Mouse (Mus musculus) liver, postnatal 0 days (tissue): ENCODE measurements around the gene Lrrc59. TPM values are rescaled to one million over a fixed set of nuclear protein-coding genes. Genes with fewer than 3 reads are reported as not detected.
"Not testable (repeated sequence)": the region's sequence is repeated elsewhere in the genome, so short reads cannot be mapped to it uniquely, and the experiment has no call there.

Experiments used
- ATAC-seq: fragments of 200-750 bp; cut with Nextera tagmentation; 2 replicates; pipeline ENCODE4 v1.8.0; 2017; ENCODE audit warnings: mild to moderate bottlenecking, moderate library complexity
- DNase-seq: peaks from one replicate; pipeline ENCODE4 v3.0.0-alpha.2; 2016
- H3K27ac ChIP-seq: fragments of 300-500 bp; sonication (generic); 2 replicates; pipeline ENCODE4 v1.5.1; 2014; ENCODE audit warnings: antibody characterized with exemption, moderate library complexity, mild to moderate bottlenecking, low read depth
- H3K27me3 ChIP-seq: fragments of 300-500 bp; sonication (generic); 2 replicates; pipeline ENCODE4 v1.6.1; 2014; ENCODE audit warnings: low read length, control low read depth, mixed read lengths; ENCODE audit not compliant: insufficient read depth
- H3K36me3 ChIP-seq: fragments of 300-500 bp; sonication (generic); replicated peaks from 2 replicates; pipeline ENCODE4 v1.6.1; 2014; ENCODE audit warnings: mild to moderate bottlenecking, control low read depth, low read length, moderate library complexity, mixed read lengths; ENCODE audit not compliant: insufficient read depth
- H3K4me1 ChIP-seq: fragments of 300-500 bp; sonication (generic); 2 replicates; pipeline ENCODE4 v1.6.1; 2014; ENCODE audit warnings: antibody characterized with exemption, mild to moderate bottlenecking, control low read depth; ENCODE audit not compliant: insufficient read depth
- H3K4me2 ChIP-seq: fragments of 300-500 bp; sonication (generic); 2 replicates; pipeline ENCODE4 v1.6.1; 2014; ENCODE audit warnings: low read depth, mild to moderate bottlenecking, low read length, moderate library complexity, mixed read lengths
- H3K4me3 ChIP-seq: fragments of 300-500 bp; sonication (generic); 2 replicates; pipeline ENCODE4 v1.5.1; 2014; ENCODE audit warnings: low read depth, low read length
- H3K9ac ChIP-seq: fragments of 300-500 bp; sonication (generic); replicated peaks from 2 replicates; pipeline ENCODE4 v1.6.1; 2014; ENCODE audit warnings: mild to moderate bottlenecking, moderate library complexity
- H3K9me3 ChIP-seq: fragments of 300-500 bp; sonication (generic); 2 replicates; pipeline ENCODE4 v1.6.1; 2016; ENCODE audit warnings: mild to moderate bottlenecking, control low read depth, low read length, mixed read lengths
- CTCF ChIP-seq: sonication (generic); IDR thresholded peaks from 2 replicates; pipeline ENCODE4 v1.5.1; 2016; ENCODE audit warnings: antibody characterized with exemption, low read depth
- EP300 ChIP-seq: IDR thresholded peaks from 2 replicates; pipeline ENCODE4 v1.6.1; 2016; ENCODE audit warnings: antibody characterized with exemption, low read depth, mild to moderate bottlenecking
- whole genome bisulfite sequencing: fragments of 180-500 bp; shearing (Covaris S2); extraction: QIAGEN DNeasy Blood & Tissue Kit; methylation state at CpG from one replicate; pipeline ENCODE4 v1.1.7; 2014; ENCODE audit not compliant: insufficient replicate concordance; 5-methylcytosine and 5-hydroxymethylcytosine counted together
- polyA plus RNA-seq: library from polyadenylated mRNA; unstranded; fragments of >200 nt; fragmentation: Nextera tagmentation; extraction: Ambion mirVana; gene quantifications from 2 replicates; pipeline ENCODE4 v1.2.1, GENCODE M21; 2015

The Lrrc59 gene
- polyA plus RNA-seq, 1 experiment from 2014 or later, result 57.0 TPM

- peak overlapping the region; percentile 80 for H3K27ac ChIP-seq
- H3K4me3 ChIP-seq, result peak overlapping the region; percentile 85
- no peaks in the 10 kb centered on the region for H3K9me3 ChIP-seq
- WGBS, result 6% methylated on average over 26 of the region's 26 CpGs
- H3K36me3 ChIP-seq, result peaks cover 35% of the 10 kb centered on the region
- peaks cover 10% of the 10 kb centered on the region for H3K4me1 ChIP-seq
- peak overlapping the region; percentile 88 for H3K4me2 ChIP-seq
- ATAC-seq, result peak; percentile 70
- H3K9ac ChIP-seq, result peak overlapping the region; percentile 86
- TF ChIP-seq EP300 (no peak), CTCF (no peak)
- DNase-seq, result peak; percentile 69
- no peaks in the 10 kb centered on the region for H3K27me3 ChIP-seq
Observed at GRCm38 (mm10) chr11:94630199-94631011, 838 bp downstream of the Lrrc59 start.

- H3K9ac ChIP-seq, result no peak overlapping the region
- H3K4me3 ChIP-seq, result no peak overlapping the region
- H3K27me3 ChIP-seq, result no peaks in the 10 kb centered on the region
- H3K9me3 ChIP-seq, result no peaks in the 10 kb centered on the region
- H3K4me1 ChIP-seq, result peaks cover 13% of the 10 kb centered on the region
- WGBS, result 90% methylated on average over 5 of the region's 5 CpGs
- ATAC-seq (no peak), DNase-seq (no peak)
- H3K4me2 ChIP-seq, result no peak overlapping the region
- H3K27ac ChIP-seq, result no peak overlapping the region
- H3K36me3 ChIP-seq, result peaks cover 51% of the 10 kb centered on the region
- no peak for TF ChIP-seq EP300
Observed at GRCm38 (mm10) chr11:94631969-94632368, 2.4 kb downstream of the Lrrc59 start.

GRCm38 (mm10) chr11:94632988-94633387 lies 3.4 kb downstream of the Lrrc59 start:
- no peaks in the 10 kb centered on the region for H3K27me3 ChIP-seq
- H3K36me3 ChIP-seq, result peaks cover 56% of the 10 kb centered on the region
- DNase-seq (no peak), ATAC-seq (no peak)
- 68% methylated on average over 8 of the region's 8 CpGs for WGBS
- no peak overlapping the region for H3K4me2 ChIP-seq
- peaks cover 14% of the 10 kb centered on the region for H3K4me1 ChIP-seq
- no peaks in the 10 kb centered on the region for H3K9me3 ChIP-seq
- no peak for TF ChIP-seq CTCF
- no peak for TF ChIP-seq EP300
- H3K9ac ChIP-seq, result no peak overlapping the region
- no peak overlapping the region for H3K4me3 ChIP-seq
- H3K27ac ChIP-seq, result no peak overlapping the region

- H3K36me3 ChIP-seq, result peaks cover 70% of the 10 kb centered on the region
- TF ChIP-seq EP300 (no peak), CTCF (no peak)
- DNase-seq (no peak), ATAC-seq (no peak)
- H3K4me1 ChIP-seq, result peaks cover 14% of the 10 kb centered on the region
- WGBS, result 82% methylated on average over 5 of the region's 5 CpGs
- H3K27ac ChIP-seq, result no peak overlapping the region
- no peaks in the 10 kb centered on the region for H3K27me3 ChIP-seq
- no peaks in the 10 kb centered on the region for H3K9me3 ChIP-seq
- H3K4me2 ChIP-seq, result no peak overlapping the region
- no peak overlapping the region for H3K9ac ChIP-seq
- H3K4me3 ChIP-seq, result no peak overlapping the region
Observed at GRCm38 (mm10) chr11:94634431-94634830, 4.9 kb downstream of the Lrrc59 start.

GRCm38 (mm10) chr11:94644461-94645219 lies 15.1 kb downstream of the Lrrc59 start:
- Histone ChIP-seq H3K36me3 (peaks cover 59% of the 10 kb centered on the region), H3K9ac (no peak overlapping the region), H3K9me3 (no peaks in the 10 kb centered on the region), H3K4me2 (no peak overlapping the region), H3K4me3 (no peak overlapping the region), H3K27me3 (no peaks in the 10 kb centered on the region), H3K27ac (no peak overlapping the region), H3K4me1 (no peaks in the 10 kb centered on the region)
- ATAC-seq, result no peak
- 87% methylated on average over 8 of the region's 8 CpGs for WGBS
- TF ChIP-seq EP300, result no peak
- no peak for TF ChIP-seq CTCF
- no peak for DNase-seq

- Histone ChIP-seq H3K4me2 (no peak overlapping the region), H3K4me3 (no peak overlapping the region), H3K27me3 (no peaks in the 10 kb centered on the region), H3K9me3 (no peaks in the 10 kb centered on the region), H3K27ac (no peak overlapping the region), H3K4me1 (no peaks in the 10 kb centered on the region), H3K36me3 (peaks cover 45% of the 10 kb centered on the region), H3K9ac (no peak overlapping the region)
- DNase-seq (no peak), ATAC-seq (no peak)
- TF ChIP-seq EP300 (no peak), CTCF (no peak)
- 88% methylated on average over 4 of the region's 4 CpGs for WGBS
Observed at GRCm38 (mm10) chr11:94646457-94646856, 16.9 kb downstream of the Lrrc59 start.

- H3K9ac ChIP-seq, H3K4me3 ChIP-seq, H3K9me3 ChIP-seq, H3K4me2 ChIP-seq, ATAC-seq, DNase-seq, H3K27me3 ChIP-seq, H3K27ac ChIP-seq: not testable (repeated sequence)
- 91% methylated on average over 5 of the region's 7 CpGs for WGBS
- Histone ChIP-seq H3K4me1 (peaks cover 18% of the 10 kb centered on the region), H3K36me3 (peaks cover 14% of the 10 kb centered on the region)
Observed at GRCm38 (mm10) chr11:94651241-94651640, 21.7 kb downstream of the Lrrc59 start.
